Mouse (Mus musculus): Measurements from ENCODE around the gene Tnfaip6. TPM values are rescaled to one million over a fixed set of nuclear protein-coding genes. Genes with fewer than 3 reads are reported as not detected.
A peak's percentile ranks its signal among the peaks of the same experiment; 100 is the strongest.

Tnfaip6 gene
- polyA plus RNA-seq, 1 experiment from 2014 or later = 27.7 TPM

DNA sequence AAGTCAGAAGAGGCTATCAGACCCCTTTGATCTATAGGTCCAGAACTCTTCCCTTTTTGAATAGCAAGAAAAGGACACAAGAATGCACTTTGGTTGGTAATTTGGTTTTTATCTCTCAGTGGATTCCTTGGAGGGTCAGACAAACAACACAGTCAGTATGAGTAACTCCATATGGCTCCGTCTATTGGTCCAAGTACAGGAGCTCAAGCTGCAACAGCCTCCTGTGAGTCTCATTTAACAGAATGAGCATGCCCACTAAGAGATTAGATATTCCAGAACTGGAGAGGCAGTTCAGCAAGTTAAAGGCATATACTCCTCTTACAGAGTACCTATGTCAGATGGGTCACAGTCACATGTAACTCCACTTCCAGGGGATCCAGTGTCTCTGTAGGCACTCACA is 19.3 kb downstream of the Tnfaip6 start:
- H3K9ac ChIP-seq (ENCODE audit: low read length) = no peak overlapping the region
- H3K27ac ChIP-seq (ENCODE audit: low read depth, low read length) = no peak overlapping the region
- 72% methylated on average over 1 of the region's 1 CpGs for WGBS
- H3K4me2 ChIP-seq (ENCODE audit: low read depth, low read length, severe bottlenecking) = no peak overlapping the region
- H3K27me3 ChIP-seq (ENCODE audit: control insufficient read depth, insufficient read depth, low read length) = no peaks in the 10 kb centered on the region
- no peaks in the 10 kb centered on the region for H3K36me3 ChIP-seq (ENCODE audit: control insufficient read depth, insufficient read depth, low read length)
- H3K4me1 ChIP-seq (replicated peaks; ENCODE audit: control insufficient read depth, insufficient read depth, low read length) = no peaks in the 10 kb centered on the region
- DNase-seq (ENCODE audit: low spot score) = no peak
- ATAC-seq (replicated peaks; ENCODE audit: low FRiP score) = no peak
- H3K4me3 ChIP-seq (ENCODE audit: low read depth, low read length) = no peak overlapping the region
- no peaks in the 10 kb centered on the region for H3K9me3 ChIP-seq (ENCODE audit: control insufficient read depth, low read length)

DNA sequence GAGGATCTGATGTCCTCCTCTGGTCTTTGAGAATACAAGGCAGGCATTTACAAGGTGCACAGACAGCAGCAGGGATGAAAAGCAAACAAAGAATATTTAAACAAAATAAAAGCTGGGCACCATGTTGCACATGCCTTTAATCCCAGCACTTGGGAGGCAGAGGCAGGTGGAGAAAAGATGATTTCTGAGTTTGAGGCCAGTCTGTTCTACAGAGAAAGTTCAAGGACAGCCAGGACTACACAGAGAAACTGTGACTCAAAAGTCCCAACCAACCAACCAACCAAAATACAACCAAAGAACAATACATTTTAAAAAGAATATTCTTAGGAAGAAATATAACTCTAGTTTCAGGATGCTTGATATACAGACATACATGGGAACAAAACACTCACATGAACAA is 19.9 kb downstream of the Tnfaip6 start:
- H3K27ac ChIP-seq (ENCODE audit: low read depth, low read length) = no peak overlapping the region
- H3K36me3 ChIP-seq (ENCODE audit: control insufficient read depth, insufficient read depth, low read length) = no peaks in the 10 kb centered on the region
- H3K9me3 ChIP-seq (ENCODE audit: control insufficient read depth, low read length) = no peaks in the 10 kb centered on the region
- no peaks in the 10 kb centered on the region for H3K4me1 ChIP-seq (replicated peaks; ENCODE audit: control insufficient read depth, insufficient read depth, low read length)
- no peak overlapping the region for H3K9ac ChIP-seq (ENCODE audit: low read length)
- H3K4me3 ChIP-seq (ENCODE audit: low read depth, low read length) = no peak overlapping the region
- no peak overlapping the region for H3K4me2 ChIP-seq (ENCODE audit: low read depth, low read length, severe bottlenecking)
- no peaks in the 10 kb centered on the region for H3K27me3 ChIP-seq (ENCODE audit: control insufficient read depth, insufficient read depth, low read length)
- no peak for ATAC-seq (replicated peaks; ENCODE audit: low FRiP score)
- no peak for DNase-seq (ENCODE audit: low spot score)

DNA sequence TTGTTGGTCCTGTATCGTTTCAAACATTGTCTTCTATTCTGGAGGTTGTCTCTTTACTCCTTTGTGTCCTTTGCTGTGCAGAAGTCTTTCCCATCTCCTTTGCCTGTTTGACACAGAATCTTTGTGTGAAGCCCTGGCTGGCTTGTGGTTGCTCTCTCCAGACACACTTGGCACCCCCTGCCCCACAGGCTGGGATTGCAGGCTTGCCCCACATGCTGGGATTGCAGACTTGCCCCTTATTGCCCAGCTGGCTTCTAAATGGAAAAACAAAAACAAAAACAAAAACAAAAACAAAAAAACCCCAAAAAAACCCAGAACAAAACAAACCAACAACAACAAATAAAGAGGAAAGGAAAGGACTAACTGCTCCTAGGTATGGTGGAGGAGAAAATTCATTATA is 30.8 kb downstream of the Tnfaip6 start:
- no peaks in the 10 kb centered on the region for H3K36me3 ChIP-seq (ENCODE audit: control insufficient read depth, insufficient read depth, low read length)
- no peaks in the 10 kb centered on the region for H3K9me3 ChIP-seq (ENCODE audit: control insufficient read depth, low read length)
- H3K4me3 ChIP-seq (ENCODE audit: low read depth, low read length) = no peak overlapping the region
- 85% methylated on average over 1 of the region's 1 CpGs for WGBS
- H3K9ac ChIP-seq (ENCODE audit: low read length) = no peak overlapping the region
- ATAC-seq (replicated peaks; ENCODE audit: low FRiP score) = no peak
- H3K27ac ChIP-seq (ENCODE audit: low read depth, low read length) = no peak overlapping the region
- H3K4me1 ChIP-seq (replicated peaks; ENCODE audit: control insufficient read depth, insufficient read depth, low read length) = 0 out of 2 replicates have a peak, but pooled peaks cover 3% of the 10 kb centered on the region
- no peak for DNase-seq (ENCODE audit: low spot score)
- no peaks in the 10 kb centered on the region for H3K27me3 ChIP-seq (ENCODE audit: control insufficient read depth, insufficient read depth, low read length)
- H3K4me2 ChIP-seq (ENCODE audit: low read depth, low read length, severe bottlenecking) = no peak overlapping the region

DNA sequence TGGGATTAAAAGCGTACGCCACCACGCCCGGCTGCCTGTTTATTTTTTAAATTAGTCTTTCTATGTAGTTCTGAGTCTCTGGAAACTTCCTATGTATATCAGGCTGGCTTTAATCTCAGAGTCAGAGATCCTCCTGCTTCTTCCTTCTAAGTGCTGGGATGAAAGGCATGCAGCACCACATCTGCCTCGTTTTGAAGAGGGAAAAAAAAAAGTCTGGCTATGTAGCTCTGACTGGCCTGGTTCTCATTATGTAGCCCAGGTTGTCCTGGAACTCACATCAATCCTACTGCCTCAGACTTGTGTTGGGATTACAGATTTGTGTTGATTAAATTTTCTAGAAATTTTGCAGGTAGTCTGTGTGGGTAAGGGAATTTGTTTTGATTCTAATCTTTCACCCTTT is 33.0 kb downstream of the Tnfaip6 start:
- no peak for ATAC-seq (replicated peaks; ENCODE audit: low FRiP score)
- H3K4me3 ChIP-seq (ENCODE audit: low read depth, low read length) = no peak overlapping the region
- no peak overlapping the region for H3K4me2 ChIP-seq (ENCODE audit: low read depth, low read length, severe bottlenecking)
- DNase-seq (ENCODE audit: low spot score) = no peak
- WGBS = 87% methylated on average over 5 of the region's 5 CpGs
- no peaks in the 10 kb centered on the region for H3K27me3 ChIP-seq (ENCODE audit: control insufficient read depth, insufficient read depth, low read length)
- H3K9ac ChIP-seq (ENCODE audit: low read length) = no peak overlapping the region
- H3K4me1 ChIP-seq (replicated peaks; ENCODE audit: control insufficient read depth, insufficient read depth, low read length) = 0 out of 2 replicates have a peak, but pooled peaks cover 8% of the 10 kb centered on the region
- H3K27ac ChIP-seq (ENCODE audit: low read depth, low read length) = no peak overlapping the region
- no peaks in the 10 kb centered on the region for H3K9me3 ChIP-seq (ENCODE audit: control insufficient read depth, low read length)
- peaks cover 2% of the 10 kb centered on the region; the same call in 1 of the 2 replicates for H3K36me3 ChIP-seq (ENCODE audit: control insufficient read depth, insufficient read depth, low read length)

DNA sequence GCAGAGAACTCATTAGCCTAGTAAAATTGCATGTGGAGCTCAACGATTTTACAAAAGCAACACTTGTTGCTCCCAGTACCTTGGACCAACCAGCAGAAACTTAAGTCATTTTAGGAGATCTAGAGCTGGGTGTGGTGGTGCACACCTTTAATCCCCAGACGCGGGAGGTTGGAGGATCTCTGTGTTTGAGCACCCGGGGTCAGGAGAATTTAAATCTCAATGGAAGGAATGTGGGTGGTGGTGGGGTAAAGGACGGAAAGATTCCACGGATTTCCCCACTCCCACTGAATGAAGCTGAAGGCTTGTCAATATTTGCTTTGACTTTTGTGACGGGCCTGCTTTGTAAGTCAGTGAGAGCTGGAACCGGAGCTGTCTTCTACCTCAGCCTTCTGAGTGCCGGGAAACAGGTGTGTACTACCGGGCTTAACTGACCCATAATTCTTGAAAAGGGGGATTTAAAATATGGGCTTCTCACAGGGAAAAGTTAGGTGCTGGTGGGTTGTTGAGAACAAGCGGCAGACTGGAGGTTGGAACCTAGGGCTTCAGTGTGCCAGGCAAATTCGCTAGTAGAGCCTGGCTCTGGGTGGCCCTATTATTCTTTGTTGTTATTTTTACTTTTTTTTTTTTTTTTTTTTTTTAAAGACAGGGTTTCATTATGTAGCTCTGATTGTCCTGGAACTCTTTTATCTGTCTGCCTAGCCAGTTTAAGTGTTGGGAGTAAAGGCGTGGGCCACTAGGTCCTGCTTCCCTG is 33.6 kb downstream of the Tnfaip6 start:
- peak overlapping the region; percentile 98; the same call in 1 of the 2 replicates for H3K4me3 ChIP-seq (ENCODE audit: low read depth, low read length)

DNA sequence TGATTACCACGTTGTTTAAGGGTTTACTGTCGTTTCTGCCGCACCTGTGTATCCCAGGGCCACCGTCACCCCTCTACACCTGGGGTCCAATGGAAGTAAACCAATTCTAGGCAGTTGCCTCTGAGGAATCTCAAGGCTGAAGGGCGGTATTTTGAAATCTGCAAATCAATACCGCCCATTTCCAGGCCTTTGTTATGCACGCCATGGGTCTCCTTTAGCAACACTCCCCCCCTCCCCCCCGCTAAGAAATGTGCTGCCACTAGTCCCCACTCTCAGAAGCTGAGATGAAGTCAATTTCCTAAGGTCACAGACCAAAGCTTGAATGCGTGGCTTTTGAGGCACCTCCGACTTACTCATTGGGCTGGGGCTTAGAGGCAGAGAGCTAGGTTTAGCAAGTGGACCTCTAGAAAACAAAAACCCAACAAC is 34.3 kb downstream of the Tnfaip6 start:
- 0 out of 2 replicates have a peak, but pooled peaks cover 8% of the 10 kb centered on the region for H3K4me1 ChIP-seq (replicated peaks; ENCODE audit: control insufficient read depth, insufficient read depth, low read length)
- under 1% methylated on average over 10 of the region's 10 CpGs for WGBS
- H3K9ac ChIP-seq (ENCODE audit: low read length) = peak overlapping the region; percentile 97
- ATAC-seq (replicated peaks; ENCODE audit: low FRiP score) = peak; percentile 55; the same call in 1 of the 2 replicates
- peaks cover 4% of the 10 kb centered on the region; the same call in 1 of the 2 replicates for H3K36me3 ChIP-seq (ENCODE audit: control insufficient read depth, insufficient read depth, low read length)
- H3K4me2 ChIP-seq (ENCODE audit: low read depth, low read length, severe bottlenecking) = peak overlapping the region; percentile 70
- H3K9me3 ChIP-seq (ENCODE audit: control insufficient read depth, low read length) = no peaks in the 10 kb centered on the region
- H3K27me3 ChIP-seq (ENCODE audit: control insufficient read depth, insufficient read depth, low read length) = no peaks in the 10 kb centered on the region
- DNase-seq (ENCODE audit: low spot score) = no peak
- H3K4me3 ChIP-seq (ENCODE audit: low read depth, low read length) = peak overlapping the region; percentile 98
- H3K27ac ChIP-seq (ENCODE audit: low read depth, low read length) = peak overlapping the region; percentile 66; the same call in 1 of the 2 replicates

More for the DNA sequence above, 33.6 kb downstream of the Tnfaip6 start:
- Histone ChIP-seq H3K4me2 (ENCODE audit: low read depth, low read length, severe bottlenecking) (peak overlapping the region; percentile 70; the same call in 1 of the 2 replicates), H3K9me3 (ENCODE audit: control insufficient read depth, low read length) (no peaks in the 10 kb centered on the region), H3K36me3 (ENCODE audit: control insufficient read depth, insufficient read depth, low read length) (peaks cover 2% of the 10 kb centered on the region; the same call in 1 of the 2 replicates), H3K9ac (ENCODE audit: low read length) (no peak overlapping the region; the same call in 1 of the 2 replicates), H3K4me1 (replicated peaks; ENCODE audit: control insufficient read depth, insufficient read depth, low read length) (0 out of 2 replicates have a peak, but pooled peaks cover 8% of the 10 kb centered on the region), H3K27ac (ENCODE audit: low read depth, low read length) (no peak overlapping the region), H3K27me3 (ENCODE audit: control insufficient read depth, insufficient read depth, low read length) (no peaks in the 10 kb centered on the region)
- ATAC-seq (replicated peaks; ENCODE audit: low FRiP score) (no peak), DNase-seq (ENCODE audit: low spot score) (no peak)
- WGBS = 20% methylated on average over 13 of the region's 13 CpGs

DNA sequence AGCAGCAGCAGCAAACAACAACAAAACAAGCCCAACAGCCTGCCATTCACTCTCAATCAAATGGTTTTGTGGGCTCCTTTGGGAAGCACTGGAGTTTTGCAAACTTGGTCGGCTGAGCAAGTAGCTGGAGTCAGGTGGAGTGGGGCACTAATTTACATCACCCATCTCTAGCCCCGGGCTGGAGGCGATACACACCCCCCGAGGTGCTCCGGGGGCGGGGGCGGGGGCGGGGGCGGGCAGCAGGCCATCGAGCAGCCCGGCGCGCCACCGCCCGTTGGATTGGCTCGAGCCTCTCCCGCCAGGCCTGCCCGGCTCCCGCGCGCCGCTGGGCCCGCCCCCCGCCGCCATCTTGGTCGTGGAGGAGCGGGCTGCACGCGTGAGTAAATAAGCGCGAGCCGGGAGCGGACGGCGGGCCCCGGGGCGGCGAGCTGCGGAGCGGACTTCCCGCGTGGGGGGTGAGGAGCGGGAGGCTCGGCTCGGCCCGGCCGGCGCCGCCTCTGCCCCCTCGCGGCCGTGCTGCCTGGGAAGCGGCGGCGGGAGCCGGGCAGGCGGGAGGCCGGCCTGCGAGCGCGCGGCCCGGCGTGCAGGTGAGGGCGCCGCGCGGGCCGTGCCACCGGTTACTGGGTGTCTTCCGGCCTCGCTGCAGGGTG is 34.8 kb downstream of the Tnfaip6 start, which contains the start of gene Rif1:
TSS of gene Rif1 (plus strand) at position 342 of the 650 bp plus-strand sequence.
- DNase-seq (ENCODE audit: low spot score) = peak; percentile 97
- peaks cover 4% of the 10 kb centered on the region; the same call in 1 of the 2 replicates for H3K36me3 ChIP-seq (ENCODE audit: control insufficient read depth, insufficient read depth, low read length)
- peak within 1 kb of the TSS; percentile 76 for H3K27ac ChIP-seq (ENCODE audit: low read depth, low read length)
- H3K9me3 ChIP-seq (ENCODE audit: control insufficient read depth, low read length) = no peaks in the 10 kb centered on the region
- peak within 1 kb of the TSS; percentile 97 for H3K9ac ChIP-seq (ENCODE audit: low read length)
- WGBS = under 1% methylated on average over 59 of the region's 72 CpGs
- H3K4me1 ChIP-seq (replicated peaks; ENCODE audit: control insufficient read depth, insufficient read depth, low read length) = 0 out of 2 replicates have a peak, but pooled peaks cover 8% of the 10 kb centered on the region
- H3K27me3 ChIP-seq (ENCODE audit: control insufficient read depth, insufficient read depth, low read length) = no peaks in the 10 kb centered on the region
- peak; percentile 96 for ATAC-seq (replicated peaks; ENCODE audit: low FRiP score)
- peak within 1 kb of the TSS; percentile 70 for H3K4me2 ChIP-seq (ENCODE audit: low read depth, low read length, severe bottlenecking)
- peak within 1 kb of the TSS; percentile 98 for H3K4me3 ChIP-seq (ENCODE audit: low read depth, low read length)

DNA sequence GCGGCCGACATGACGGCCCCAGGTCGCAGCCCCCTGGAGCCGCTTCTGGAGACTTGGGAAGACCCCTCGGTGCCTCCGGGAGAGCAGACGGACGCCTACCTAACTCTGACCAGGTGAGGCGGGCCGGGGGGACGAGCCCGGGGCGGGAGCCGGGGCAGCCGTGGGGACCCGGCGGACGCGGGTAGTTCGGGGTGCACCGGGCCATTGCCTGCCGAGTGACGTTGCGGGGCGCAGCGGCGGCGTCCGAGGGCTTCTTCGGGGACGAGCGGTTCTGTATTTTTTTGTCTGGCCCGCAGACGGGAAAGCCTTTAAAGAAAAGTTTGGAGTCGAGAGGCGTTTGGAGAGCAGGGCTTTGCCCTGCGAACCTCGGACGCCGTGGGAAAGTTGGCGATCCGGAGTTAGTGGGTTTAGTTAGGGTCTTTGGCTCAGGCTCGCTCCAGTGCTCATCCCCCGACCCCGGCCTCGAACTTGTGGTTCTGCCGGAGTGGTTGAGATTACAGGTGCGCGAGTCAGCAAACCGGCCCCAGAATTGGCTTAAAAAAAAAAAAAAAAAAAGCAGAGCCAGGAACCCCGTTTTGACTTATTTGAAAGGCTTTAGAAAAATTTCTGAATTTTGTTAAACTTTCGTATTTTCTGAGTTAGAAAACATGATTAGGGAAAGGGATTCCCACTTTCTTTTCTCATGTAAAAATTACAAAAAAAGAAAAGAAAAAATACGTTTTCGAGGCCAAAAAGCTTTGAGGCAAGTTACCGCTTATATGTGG is 35.5 kb downstream of the Tnfaip6 start:
- Histone ChIP-seq H3K4me1 (replicated peaks; ENCODE audit: control insufficient read depth, insufficient read depth, low read length) (0 out of 2 replicates have a peak, but pooled peaks cover 8% of the 10 kb centered on the region), H3K9ac (ENCODE audit: low read length) (peak overlapping the region; percentile 97), H3K4me2 (ENCODE audit: low read depth, low read length, severe bottlenecking) (peak overlapping the region; percentile 70), H3K36me3 (ENCODE audit: control insufficient read depth, insufficient read depth, low read length) (peaks cover 4% of the 10 kb centered on the region; the same call in 1 of the 2 replicates), H3K27ac (ENCODE audit: low read depth, low read length) (peak overlapping the region; percentile 76), H3K9me3 (ENCODE audit: control insufficient read depth, low read length) (no peaks in the 10 kb centered on the region), H3K27me3 (ENCODE audit: control insufficient read depth, insufficient read depth, low read length) (no peaks in the 10 kb centered on the region), H3K4me3 (ENCODE audit: low read depth, low read length) (peak overlapping the region; percentile 98)
- DNase-seq (ENCODE audit: low spot score) (peak; percentile 76), ATAC-seq (replicated peaks; ENCODE audit: low FRiP score) (peak; percentile 55)
- WGBS = 2% methylated on average over 56 of the region's 56 CpGs
